Mouse (Mus musculus) CH12.LX (cell line): ENCODE measurements around the gene Zbtb9. TPM values are rescaled to one million over a fixed set of nuclear protein-coding genes. Genes with fewer than 3 reads are reported as not detected.

Experiments used
- DNase-seq: peaks from one replicate; pipeline ENCODE4 v3.0.0-alpha.2; 2013; ENCODE audit errors: extremely low read depth
- H3K27ac ChIP-seq: 2 replicates; pipeline ENCODE4 v1.5.1; 2012; ENCODE audit warnings: low read depth, mild to moderate bottlenecking, control low read depth, moderate library complexity; ENCODE audit not compliant: insufficient read depth
- H3K27me3 ChIP-seq: replicated peaks from 2 replicates; pipeline ENCODE3; 2012; ENCODE audit warnings: inconsistent platforms
- H3K36me3 ChIP-seq, 2 experiments: replicated peaks in 1 of 2; 2 replicates each; pipeline versions ENCODE3 to v1.6.1; 2012; ENCODE audit warnings: inconsistent platforms in 1 of 2, low read length in 1 of 2, mild to moderate bottlenecking in 1 of 2, mixed read lengths in 1 of 2, moderate library complexity in 1 of 2; ENCODE audit not compliant: control insufficient read depth in 1 of 2, insufficient read depth in 1 of 2
- H3K4me1 ChIP-seq, 2 experiments: 2 replicates each; pipeline ENCODE4 v1.6.1; 2012; ENCODE audit warnings: inconsistent platforms in 1 of 2, moderate library complexity in 1 of 2; ENCODE audit not compliant: insufficient read depth in 2 of 2, control insufficient read depth in 1 of 2
- H3K4me2 ChIP-seq: 2 replicates; pipeline ENCODE4 v1.6.1; 2012; ENCODE audit warnings: low read depth, mild to moderate bottlenecking, control low read depth; ENCODE audit not compliant: poor library complexity, insufficient read depth, severe bottlenecking
- H3K4me3 ChIP-seq, 3 experiments: fragments of 150-350 bp in 1 of 3; sonication (generic) in 1 of 3; replicated peaks in 1 of 3; 2 replicates each; pipeline versions ENCODE3 to v1.5.1; 2011 to 2012; ENCODE audit warnings: low read depth in 2 of 3, low read length in 2 of 3, mild to moderate bottlenecking in 2 of 3, moderate library complexity in 2 of 3, control low read depth in 1 of 3, improper control_type of control experiment in 1 of 3, inconsistent platforms in 1 of 3, mixed read lengths in 1 of 3; ENCODE audit not compliant: poor library complexity in 1 of 3
- H3K79me2 ChIP-seq: replicated peaks from 2 replicates; pipeline ENCODE4 v1.6.1; 2012; ENCODE audit warnings: mild to moderate bottlenecking, moderate library complexity; ENCODE audit not compliant: control insufficient read depth, poor library complexity, insufficient read depth, severe bottlenecking; ENCODE audit errors: extremely low read depth
- H3K9ac ChIP-seq: 2 replicates; pipeline ENCODE4 v1.6.1; 2012; ENCODE audit warnings: low read depth, mild to moderate bottlenecking, control low read depth, moderate library complexity; ENCODE audit not compliant: insufficient read depth
- H3K9me3 ChIP-seq: replicated peaks from 2 replicates; pipeline ENCODE3; 2012; ENCODE audit warnings: low read length, inconsistent platforms, mixed read lengths
- CHD2 ChIP-seq: IDR thresholded peaks from 2 replicates; pipeline ENCODE4 v1.6.1; 2011; ENCODE audit warnings: low read length, improper control_type of control experiment
- CTCF ChIP-seq, 2 experiments: IDR thresholded peaks in 1 of 2; conservative IDR thresholded peaks in 1 of 2; 2 replicates each; pipeline ENCODE4 v1.5.1; 2011 to 2012; ENCODE audit warnings: low read depth in 2 of 2, low read length in 2 of 2, improper control_type of control experiment in 1 of 2, inconsistent platforms in 1 of 2, mild to moderate bottlenecking in 1 of 2, moderate library complexity in 1 of 2
- E2F4 ChIP-seq: IDR thresholded peaks from 2 replicates; pipeline ENCODE4 v1.6.1; 2011; ENCODE audit warnings: low read depth, low read length, improper control_type of control experiment; ENCODE audit not compliant: insufficient replicate concordance
- RAD21 ChIP-seq: IDR thresholded peaks from 2 replicates; pipeline ENCODE4 v1.6.1; 2011; ENCODE audit warnings: low read depth, mild to moderate bottlenecking, low read length, improper control_type of control experiment, moderate library complexity
- SMC3 ChIP-seq: IDR thresholded peaks from 2 replicates; pipeline ENCODE4 v1.6.1; 2011; ENCODE audit warnings: low read depth, low read length, improper control_type of control experiment
- TBP ChIP-seq: conservative IDR thresholded peaks from 2 replicates; pipeline ENCODE4 v1.6.1; 2011; ENCODE audit warnings: low read depth, low read length, improper control_type of control experiment
- TCF12 ChIP-seq: IDR thresholded peaks from 2 replicates; pipeline ENCODE4 v1.6.1; 2014; ENCODE audit warnings: low read depth, mild to moderate bottlenecking, inconsistent platforms, low read length, improper control_type of control experiment
- USF1 ChIP-seq: IDR thresholded peaks from 2 replicates; pipeline ENCODE4 v1.6.1; 2014; ENCODE audit warnings: low read depth, mild to moderate bottlenecking, inconsistent platforms, low read length, improper control_type of control experiment
- USF2 ChIP-seq: conservative IDR thresholded peaks from 2 replicates; pipeline ENCODE4 v1.6.1; 2011; ENCODE audit warnings: low read depth, low read length, improper control_type of control experiment
- dilution Hi-C: fragments of 300-500 bp; cut with MboI; formaldehyde crosslinking; loops from 2 replicates; pipeline ENCODE4 v1.14.3; 2020; ENCODE audit warnings: low sequenced_read_pairs; ENCODE audit not compliant: extremely low pct_unique_long_range_greater_than_20kb, extremely low pct_ligation_motif_present
- in situ Hi-C: fragments of 300-500 bp; cut with MboI; formaldehyde crosslinking; loops from 3 replicates; pipeline ENCODE4 v1.14.3; 2019; ENCODE audit warnings: low sequenced_read_pairs, low pct_ligation_motif_present, low pct_unique_long_range_greater_than_20kb, mixed read lengths
- polyA plus RNA-seq: library from polyadenylated mRNA; unstranded; fragments of >175 nt; gene quantifications from 2 replicates; pipeline ENCODE4 v1.2.1, GENCODE M21; 2012; ENCODE audit warnings: low read depth; ENCODE audit not compliant: insufficient read length
- total RNA-seq, 2 experiments: library from RNA; depleted of rRNA; stranded (reverse); fragments of 300-350 nt in 1 of 2; fragments of >200 nt in 1 of 2; gene quantifications; 2 replicates each; pipeline ENCODE4 v1.2.3; 2012 to 2014

Zbtb9 gene
- total and polyA plus RNA-seq, 3 experiments, result 2.0 to 14.3 (median 8.1) TPM

- no peaks in the 10 kb centered on the region for H3K9me3 ChIP-seq
- H3K9ac ChIP-seq, result no peak overlapping the region
- H3K27me3 ChIP-seq, result no peaks in the 10 kb centered on the region
- H3K4me1 ChIP-seq, result peaks cover 12 to 52% of the 10 kb centered on the region in 2 experiments
- no peak overlapping the region for H3K4me2 ChIP-seq
- in situ Hi-C loops, result loop anchor here (5.0 to 25.0 kb wide), 2 partner anchors 69 to 464 kb away; partner anchors contain the start of gene Grm4
- dilution Hi-C loops, result no loop called here
- TF ChIP-seq CTCF (conservative IDR thresholded peaks at IDR 0.05 in 1 of 2, IDR thresholded peaks at IDR 0.05 in 1 of 2; ENCODE audit: low read depth in 2 of 2, low read length in 2 of 2) (peak; percentile 47 to 56), RAD21 (peak; percentile 10), CHD2 (no peak), TBP (no peak)
- TF ChIP-seq, all 38 proteins: peak for 2
- no peak for DNase-seq
- no peaks in the 10 kb centered on the region for H3K79me2 ChIP-seq
- H3K36me3 ChIP-seq, result no peaks in the 10 kb centered on the region
- H3K27ac ChIP-seq, result no peak overlapping the region
- H3K4me3 ChIP-seq, result no peak overlapping the region
Observed at GRCm38 (mm10) chr17:27047762-27048444, 74.9 kb downstream of the Zbtb9 start.

- no peak for TF ChIP-seq USF2
- H3K79me2 ChIP-seq, result no peaks in the 10 kb centered on the region
- dilution Hi-C loops (no loop called here), in situ Hi-C loops (loop anchor here (5.0 to 25.0 kb wide), 2 partner anchors 69 to 464 kb away; partner anchors contain the start of gene Grm4)
- no peak overlapping the region for H3K4me3 ChIP-seq
- H3K27ac ChIP-seq, result no peak overlapping the region
- no peaks in the 10 kb centered on the region for H3K27me3 ChIP-seq
- peaks cover 6 to 45% of the 10 kb centered on the region in 2 experiments for H3K4me1 ChIP-seq
- no peaks in the 10 kb centered on the region for H3K9me3 ChIP-seq
- no peaks in the 10 kb centered on the region for H3K36me3 ChIP-seq
- DNase-seq, result no peak
- H3K9ac ChIP-seq, result no peak overlapping the region
- no peak overlapping the region for H3K4me2 ChIP-seq
Observed at GRCm38 (mm10) chr17:27048445-27049239, 75.7 kb downstream of the Zbtb9 start.

GRCm38 (mm10) chr17:27050853-27051252 is 77.9 kb downstream of the Zbtb9 start:
- Histone ChIP-seq H3K9me3 (no peaks in the 10 kb centered on the region), H3K4me2 (no peak overlapping the region), H3K4me1 (peaks cover 6 to 37% of the 10 kb centered on the region in 2 experiments), H3K9ac (no peak overlapping the region), H3K4me3 (no peak overlapping the region), H3K36me3 (no peaks in the 10 kb centered on the region), H3K79me2 (no peaks in the 10 kb centered on the region), H3K27ac (no peak overlapping the region), H3K27me3 (no peaks in the 10 kb centered on the region)
- no peak for DNase-seq
- in situ Hi-C loops (no loop called here), dilution Hi-C loops (no loop called here)
- TF ChIP-seq RAD21 (no peak), USF1 (no peak), E2F4 (no peak), SMC3 (no peak), TCF12 (no peak)
